Mouse (Mus musculus) liver, postnatal 0 days (tissue): ENCODE measurements around the gene Gm4787.

ENCODE experiments used
- CTCF ChIP-seq: sonication (generic); IDR thresholded peaks from 2 replicates; pipeline ENCODE4 v1.5.1; 2016; ENCODE audit warnings: antibody characterized with exemption, low read depth
- EP300 ChIP-seq: IDR thresholded peaks from 2 replicates; pipeline ENCODE4 v1.6.1; 2016; ENCODE audit warnings: antibody characterized with exemption, low read depth, mild to moderate bottlenecking

DNA sequence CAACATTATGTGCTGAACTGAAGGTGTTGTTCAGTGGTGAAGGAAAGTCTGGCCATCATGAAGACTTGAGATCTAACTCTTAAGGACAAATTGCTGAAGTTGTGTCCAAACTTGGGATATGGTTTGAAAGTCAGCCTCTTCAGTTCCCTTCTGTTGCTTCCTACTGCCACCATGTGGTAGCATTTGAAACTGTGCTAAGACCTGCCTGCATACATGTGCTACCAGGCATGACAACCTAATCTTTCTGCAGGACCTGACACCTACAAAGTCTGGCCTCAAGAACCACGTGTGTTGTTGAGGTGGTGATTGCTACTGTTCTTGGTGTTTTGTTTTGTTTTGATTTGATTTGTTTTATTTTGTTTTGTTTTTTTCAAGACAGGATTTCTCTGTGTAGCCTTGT lies 22.9 kb upstream of the Gm4787 start:
- peak; percentile 85 for TF ChIP-seq CTCF
- TF ChIP-seq EP300, result no peak
